Mouse (Mus musculus): ENCODE measurements around the gene Ift80.
"Not testable (repeated sequence)": the region's sequence is repeated elsewhere in the genome, so short reads cannot be mapped to it uniquely, and the experiment has no call there.

The Ift80 gene

DNA sequence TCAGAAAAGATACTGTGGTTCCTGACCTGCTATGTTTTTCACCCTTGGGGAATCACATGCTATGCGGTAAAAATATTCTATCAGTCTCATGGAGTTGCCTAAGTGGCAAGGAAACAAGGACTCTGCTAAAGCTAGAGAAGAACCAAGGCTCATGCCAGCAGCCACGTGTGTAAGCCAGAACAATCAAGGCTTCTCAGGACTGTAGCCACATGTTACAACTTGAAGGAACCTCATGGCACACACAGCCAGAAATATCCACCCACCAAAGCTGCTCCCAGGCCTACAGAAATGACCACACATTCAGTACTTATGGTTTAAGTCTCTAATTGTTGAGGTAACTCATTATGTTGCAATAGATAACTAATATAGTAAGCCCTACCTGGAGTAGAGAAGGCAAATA, 17.8 kb downstream of the Ift80 start:
- no peak for DNase-seq (ENCODE audit: low spot score)

DNA sequence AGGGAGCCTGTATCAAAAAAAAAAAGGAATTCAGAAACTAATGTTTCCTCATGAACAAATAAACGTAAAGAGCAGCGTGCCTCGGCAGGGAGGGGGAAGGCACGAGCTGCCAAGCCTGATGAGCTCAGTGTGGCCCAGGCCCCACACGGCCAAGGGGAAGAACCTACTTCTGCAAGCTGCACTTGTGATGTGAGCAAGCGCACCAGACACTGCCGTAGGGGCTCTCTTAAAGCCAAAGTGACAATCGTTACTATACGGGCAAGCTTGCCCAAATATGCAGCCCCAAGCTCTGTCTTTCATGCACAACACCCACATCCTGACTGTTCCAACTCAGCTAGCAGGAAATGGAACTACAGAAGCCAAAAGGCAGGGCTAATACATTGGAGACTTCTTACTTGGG, 23.5 kb downstream of the Ift80 start:
- no peak for DNase-seq (ENCODE audit: low spot score)

DNA sequence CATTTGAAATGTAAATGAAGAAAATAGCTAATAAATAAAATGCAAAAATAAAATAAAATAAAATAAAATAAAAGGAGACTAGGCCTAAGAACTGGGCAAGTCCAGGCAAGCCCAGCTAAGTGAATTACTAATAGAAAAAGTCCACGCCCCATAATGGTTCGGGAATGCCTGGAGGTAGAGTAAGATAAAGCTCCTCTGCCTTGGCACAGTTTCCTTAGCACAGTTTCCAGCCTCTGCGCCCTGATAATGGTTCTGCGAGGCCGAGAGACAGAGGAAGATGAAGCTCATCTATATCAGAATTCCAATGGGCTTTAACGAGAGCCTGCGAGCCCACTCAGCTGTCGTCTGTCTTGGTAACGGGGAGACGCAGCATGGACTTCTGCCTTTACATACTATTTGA, 25.2 kb downstream of the Ift80 start:
- no peak for DNase-seq (ENCODE audit: low spot score)

- DNase-seq (ENCODE audit: low spot score): no peak
Measured at GRCm38 (mm10) chr3:68977696-68978095, 26.7 kb downstream of the Ift80 start.

DNA sequence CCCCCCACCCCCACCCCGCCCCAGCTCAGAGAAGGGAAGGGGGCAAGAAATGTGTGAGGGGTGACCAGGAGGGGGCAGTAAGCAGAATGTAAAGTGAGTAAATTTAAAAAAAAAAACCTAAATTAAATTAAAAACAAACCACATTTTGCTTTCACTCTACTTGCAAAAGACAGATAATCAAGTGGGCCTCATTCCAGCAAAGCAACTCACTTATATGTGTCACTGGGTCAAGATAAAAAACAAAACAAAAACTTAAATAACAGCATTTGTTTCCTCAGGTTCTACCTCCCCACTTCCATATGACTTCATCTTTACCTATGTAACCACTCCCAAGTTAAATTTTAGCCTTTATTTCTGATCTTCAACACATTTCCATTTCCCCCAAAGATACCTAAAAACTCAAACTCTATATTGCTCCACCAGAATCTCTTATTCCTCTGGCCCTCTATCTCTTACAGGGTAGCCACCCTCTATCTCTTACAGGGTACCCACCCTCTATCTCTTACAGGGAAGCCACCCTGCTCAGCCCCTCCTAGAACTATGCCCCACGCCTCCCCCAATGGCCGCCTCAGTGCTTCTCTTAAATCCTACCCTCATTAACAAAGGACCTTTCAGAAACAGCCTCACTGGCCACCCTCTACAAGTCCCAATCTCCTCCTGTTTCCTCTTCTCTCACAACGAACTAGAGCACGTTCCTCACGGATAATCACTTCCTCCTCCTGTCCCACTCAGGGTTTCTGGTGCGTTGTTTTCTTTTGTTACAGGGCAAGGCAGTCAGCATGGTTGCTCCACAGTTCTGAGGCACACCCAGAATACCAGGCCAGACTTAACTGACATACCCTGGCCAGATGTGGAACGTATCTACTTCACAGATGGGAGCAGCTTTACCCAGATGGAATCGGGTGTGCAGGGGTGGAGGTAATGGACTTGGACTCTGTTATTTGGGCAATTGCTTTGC, 28.6 kb downstream of the Ift80 start:
- DNase-seq (ENCODE audit: low spot score): peak; percentile 18

DNA sequence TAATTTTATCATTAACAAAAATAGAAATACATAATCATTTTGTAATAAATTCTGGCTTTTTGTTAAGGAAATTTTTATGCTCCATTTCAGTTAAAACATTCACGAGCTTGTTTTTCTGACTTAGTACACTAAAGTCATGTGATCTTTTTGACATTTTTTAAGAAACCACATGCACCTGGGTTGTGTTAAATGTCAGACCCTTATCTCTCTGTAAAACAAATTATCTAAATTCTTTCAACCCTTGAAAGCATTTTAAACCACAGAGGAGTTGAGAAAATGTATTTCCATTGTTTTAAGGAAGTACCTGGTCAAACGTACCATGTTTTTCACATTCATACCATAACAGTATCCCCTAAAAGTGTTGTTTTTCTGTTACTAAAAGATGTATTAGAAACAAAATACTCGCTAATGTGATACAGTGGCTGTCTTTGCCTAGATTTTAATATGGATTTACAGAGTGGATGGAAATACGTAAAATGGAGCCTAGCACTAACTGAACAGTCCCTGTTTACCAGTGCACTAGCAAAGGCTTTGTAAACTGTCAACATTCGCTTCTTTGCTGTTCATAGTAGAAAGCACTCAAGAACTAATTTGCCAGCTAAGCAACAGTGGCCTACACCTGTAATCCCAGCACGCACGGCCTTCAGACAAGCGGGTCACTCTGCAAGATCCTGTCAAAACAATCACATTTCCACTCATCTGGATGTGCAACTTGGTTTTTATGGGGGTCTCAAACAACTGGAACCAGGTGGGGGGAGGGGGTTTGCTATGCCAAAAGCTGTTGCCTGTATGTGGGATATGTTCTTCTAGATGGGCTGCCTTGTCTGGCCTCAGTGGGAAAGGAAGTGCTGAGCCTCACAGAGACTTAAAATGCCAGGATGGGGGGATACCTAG, 29.5 kb downstream of the Ift80 start:
- no peak for DNase-seq (ENCODE audit: low spot score)

- no peak for DNase-seq (ENCODE audit: low spot score)
Measured at GRCm38 (mm10) chr3:68973574-68973973, 30.8 kb downstream of the Ift80 start.

GRCm38 (mm10) chr3:68969091-68969590, 35.2 kb downstream of the Ift80 start:
- no peak for DNase-seq (ENCODE audit: low spot score)

DNA sequence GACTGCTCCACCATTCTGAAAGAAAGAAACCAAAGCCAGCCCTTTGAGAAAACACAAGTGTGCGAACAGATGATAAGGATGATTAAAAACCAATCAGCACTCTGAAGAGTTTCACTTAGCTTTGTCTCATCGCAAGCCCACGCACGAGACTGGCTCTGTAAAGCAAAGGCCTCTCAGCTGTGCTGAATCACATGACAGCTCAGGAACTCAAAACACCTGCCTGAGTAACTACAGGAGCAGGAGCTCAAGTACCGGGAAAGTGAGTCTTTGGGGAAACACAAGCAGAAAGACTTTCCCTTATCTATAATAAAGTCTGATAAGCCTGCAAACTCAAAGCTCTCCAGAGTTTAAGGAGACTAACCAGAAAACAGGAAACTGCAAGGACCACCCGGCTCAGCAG, 37.0 kb downstream of the Ift80 start:
- no peak for DNase-seq (ENCODE audit: low spot score)

- no peak for DNase-seq (ENCODE audit: low spot score)
Measured at GRCm38 (mm10) chr3:68966527-68967285, 37.7 kb downstream of the Ift80 start.

DNA sequence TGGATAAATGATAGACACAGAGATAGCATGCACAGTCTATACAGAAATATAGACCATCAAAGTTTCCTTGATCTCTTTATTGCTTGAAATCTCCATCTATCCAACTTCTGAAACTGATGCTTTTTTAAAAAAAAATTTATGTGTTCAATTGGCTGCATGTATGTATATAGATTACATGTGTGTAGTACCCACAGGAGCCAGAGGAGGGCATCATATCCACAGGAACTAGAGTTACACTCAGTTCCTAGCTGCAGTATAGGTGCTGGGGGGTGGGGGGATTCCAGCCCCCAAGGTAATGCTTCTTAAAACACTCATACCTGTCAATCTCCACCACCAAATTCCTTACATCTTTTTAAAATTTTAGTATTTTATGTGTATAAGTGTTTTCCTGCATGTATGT, 39.7 kb downstream of the Ift80 start:
- DNase-seq (ENCODE audit: low spot score): no peak

DNA sequence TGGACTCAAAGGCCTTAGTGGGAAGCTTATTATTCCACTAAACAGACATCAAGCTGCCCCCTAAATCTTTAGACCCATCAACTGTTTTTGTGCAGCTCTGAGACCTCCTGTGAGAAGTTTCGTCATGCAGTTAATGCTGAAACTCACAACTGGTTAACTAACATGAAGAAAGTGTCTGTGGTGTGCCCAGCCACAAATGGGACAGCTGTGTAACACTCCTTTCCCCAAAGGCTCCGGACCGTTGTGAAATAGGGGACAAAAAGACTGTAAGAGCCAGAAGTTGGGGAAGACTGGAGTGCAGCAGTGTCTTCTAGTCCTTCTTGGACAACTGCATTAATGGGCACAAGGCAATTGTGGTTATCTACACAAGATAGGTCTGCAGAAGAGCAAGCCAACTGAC, 47.0 kb downstream of the Ift80 start:
- no peak for DNase-seq (ENCODE audit: low spot score)

DNA sequence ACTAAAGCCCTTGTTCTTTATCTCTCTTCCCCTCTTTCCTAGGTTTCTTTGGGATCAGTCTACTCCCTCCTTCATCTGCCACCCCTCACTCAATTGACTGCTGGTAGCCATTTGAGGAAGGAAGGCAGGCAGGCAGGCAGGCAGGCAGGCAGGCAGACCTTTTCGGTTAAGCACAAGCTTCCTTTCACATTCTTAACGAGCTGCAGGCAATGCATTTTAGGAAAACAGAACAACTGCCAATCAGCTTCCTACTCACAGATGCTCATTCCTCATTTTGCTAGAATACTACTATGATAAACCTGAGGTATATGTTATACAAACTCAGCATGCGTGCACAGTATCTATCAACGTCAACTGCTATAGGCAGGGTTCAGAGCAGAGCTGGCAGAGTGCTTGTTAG, 47.9 kb downstream of the Ift80 start:
- no peak for DNase-seq (ENCODE audit: low spot score)

GRCm38 (mm10) chr3:68954487-68954886, 49.9 kb downstream of the Ift80 start:
- DNase-seq (ENCODE audit: low spot score): peak; percentile 81

- no peak for DNase-seq (ENCODE audit: low spot score)
Measured at GRCm38 (mm10) chr3:68952707-68953106, 51.7 kb downstream of the Ift80 start.

- DNase-seq (ENCODE audit: low spot score): not testable (repeated sequence)
Measured at GRCm38 (mm10) chr3:68951971-68952370, 52.4 kb downstream of the Ift80 start.

DNA sequence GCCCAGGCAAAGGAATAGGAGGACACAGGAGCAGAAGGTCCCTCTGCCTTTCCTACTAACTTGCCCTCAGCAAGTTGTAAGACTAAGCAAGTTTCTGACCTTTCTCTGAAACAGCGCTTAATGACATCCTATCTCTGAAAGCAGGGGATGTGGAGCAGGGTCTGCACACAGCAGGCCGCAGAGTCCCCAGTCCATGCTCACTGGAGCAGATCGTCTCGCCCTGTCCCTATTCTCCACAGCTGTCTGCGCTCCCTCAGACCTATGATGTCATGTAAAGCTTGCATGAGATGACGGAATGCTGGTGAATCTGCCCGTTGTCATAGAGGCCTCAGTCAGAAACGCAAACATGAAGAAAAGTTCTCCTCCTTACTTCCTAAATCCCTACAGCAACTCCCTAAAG, 55.0 kb downstream of the Ift80 start:
- DNase-seq (ENCODE audit: low spot score): no peak

DNA sequence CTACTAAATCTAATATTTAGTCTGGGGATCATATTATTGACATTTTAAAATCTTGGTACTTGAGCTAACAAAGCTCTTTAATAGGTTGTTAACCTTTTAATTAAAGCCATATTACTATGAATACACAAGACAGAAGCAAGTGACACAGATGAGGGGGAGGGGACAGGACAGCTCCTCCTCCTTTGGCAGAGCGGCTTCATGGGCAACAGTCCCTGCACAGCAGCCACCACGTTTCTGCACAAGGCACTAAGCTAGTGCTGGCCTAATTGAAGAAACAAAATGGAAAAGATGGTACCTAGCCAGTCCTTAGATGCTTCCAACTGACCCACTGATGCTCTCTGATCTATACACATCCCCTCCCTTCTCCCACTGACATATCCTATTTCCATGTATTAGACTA, 55.5 kb downstream of the Ift80 start:
- DNase-seq (ENCODE audit: low spot score): no peak

DNA sequence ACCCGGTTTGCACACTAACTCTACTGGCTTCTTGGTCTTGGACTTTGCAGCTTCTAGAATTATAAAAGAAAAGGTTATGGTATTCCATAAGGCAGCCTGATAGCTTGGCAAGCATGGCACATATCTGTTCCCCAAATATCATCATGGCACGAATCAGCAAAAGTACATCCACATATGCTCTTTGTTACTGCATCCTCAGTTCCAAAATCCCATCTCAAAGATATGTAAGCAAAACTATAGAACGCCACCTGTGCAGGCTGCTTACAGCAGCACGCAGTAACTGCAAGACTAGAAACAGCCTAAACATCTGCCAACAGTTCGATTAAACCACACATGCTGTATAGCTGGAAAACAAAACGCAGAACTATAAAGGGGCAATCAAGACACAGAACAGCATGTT, 62.5 kb downstream of the Ift80 start:
- DNase-seq (ENCODE audit: low spot score): no peak

GRCm38 (mm10) chr3:68940311-68940710, 64.1 kb downstream of the Ift80 start:
- DNase-seq (ENCODE audit: low spot score): no peak

DNA sequence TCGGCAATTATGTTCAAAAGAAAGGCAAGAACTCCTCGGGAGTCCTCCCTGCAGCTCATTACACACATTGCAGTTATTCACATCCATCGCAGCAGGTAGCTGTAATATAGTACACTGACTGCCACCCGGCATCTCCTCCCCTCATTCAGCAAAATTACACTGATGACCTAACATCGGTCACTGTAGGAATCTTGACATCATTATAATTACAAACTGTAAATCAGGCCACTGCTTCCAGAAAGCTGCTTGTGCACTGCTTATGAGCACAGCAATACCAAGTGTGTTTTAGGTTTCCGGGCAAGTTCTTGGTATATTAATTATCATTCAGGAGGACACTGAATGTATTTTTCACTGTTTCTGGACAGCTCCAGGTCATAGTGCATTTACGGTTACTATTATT, 65.1 kb downstream of the Ift80 start:
- DNase-seq (ENCODE audit: low spot score): no peak

GRCm38 (mm10) chr3:68936709-68937108, 67.7 kb downstream of the Ift80 start:
- no peak for DNase-seq (ENCODE audit: low spot score)

Measured in embryo, embryonic 10.5 days (tissue).